Mouse (Mus musculus): ENCODE results near the gene Fpr3.

DNA sequence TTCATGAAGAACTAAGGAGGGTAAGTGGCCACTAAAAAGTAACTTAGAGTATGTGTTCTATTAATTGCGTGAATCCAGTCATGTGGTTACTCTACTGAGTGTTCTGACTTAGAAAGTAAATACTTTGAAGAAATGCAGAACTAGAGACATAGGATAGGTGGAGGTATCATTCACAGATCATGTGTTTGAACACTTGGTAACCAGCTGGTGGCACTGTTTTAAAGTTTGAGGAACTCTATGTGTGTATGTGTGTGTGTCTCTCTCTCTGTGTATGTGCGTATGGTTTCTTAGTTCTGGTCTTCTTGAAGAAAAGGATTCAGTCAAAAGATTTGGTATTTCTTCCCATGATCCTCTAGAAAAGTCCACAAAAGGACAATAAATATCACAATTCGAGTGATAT lies 27.5 kb upstream of the Fpr3 start:
- no peak for TF ChIP-seq EP300 (IDR thresholded peaks at IDR 0.05; ENCODE audit: low read depth)
- TF ChIP-seq CTCF (IDR thresholded peaks at IDR 0.05; ENCODE audit: low read depth) = peak; percentile 49

All from liver, postnatal 0 days (tissue).